Mouse (Mus musculus) heart, postnatal 0 days (tissue): ENCODE measurements at regions not wholly inside any gene's neighbourhood (a gene's known extent, or its start where the extent isn't known, plus 50 kb on each side); places are given as distances from the start of the nearest gene placed in this dataset.

Experiments used
- CTCF ChIP-seq: IDR thresholded peaks from 2 replicates; pipeline ENCODE4 v1.5.1; 2016; ENCODE audit warnings: antibody characterized with exemption, control low read depth, low read depth
- EP300 ChIP-seq: IDR thresholded peaks from 2 replicates; pipeline ENCODE4 v1.6.1; 2016; ENCODE audit warnings: antibody characterized with exemption, low read depth

DNA sequence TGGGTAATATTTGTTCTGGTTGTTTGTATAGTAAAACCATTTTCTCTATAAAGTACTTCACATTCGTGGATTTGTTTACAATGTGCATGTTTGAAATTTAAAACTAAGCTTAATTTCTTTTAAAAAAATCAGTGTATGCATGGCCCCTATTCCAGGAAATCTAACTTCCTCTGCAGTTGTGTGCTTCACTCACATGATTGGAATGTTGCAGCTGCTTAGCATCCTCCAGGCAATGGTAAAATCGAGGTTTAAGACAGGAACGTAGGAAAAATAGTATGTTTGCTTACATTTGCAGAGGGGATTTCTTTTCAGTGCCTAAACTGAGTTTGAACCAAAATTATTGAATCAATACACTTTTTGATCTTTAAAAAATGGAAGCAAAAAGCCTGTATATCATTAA lies 217.5 kb downstream of the Ptprc start:
- TF ChIP-seq CTCF: no peak
- no peak for TF ChIP-seq EP300
